Mouse (Mus musculus): ENCODE data around the gene Dcp1b. TPM values are rescaled to one million over a fixed set of nuclear protein-coding genes. Genes with fewer than 3 reads are reported as not detected.
A peak's percentile ranks its signal among the peaks of the same experiment; 100 is the strongest.

Gene Dcp1b
- total RNA-seq (2017): 11.7 and 15.7 TPM in 2 replicates

DNA sequence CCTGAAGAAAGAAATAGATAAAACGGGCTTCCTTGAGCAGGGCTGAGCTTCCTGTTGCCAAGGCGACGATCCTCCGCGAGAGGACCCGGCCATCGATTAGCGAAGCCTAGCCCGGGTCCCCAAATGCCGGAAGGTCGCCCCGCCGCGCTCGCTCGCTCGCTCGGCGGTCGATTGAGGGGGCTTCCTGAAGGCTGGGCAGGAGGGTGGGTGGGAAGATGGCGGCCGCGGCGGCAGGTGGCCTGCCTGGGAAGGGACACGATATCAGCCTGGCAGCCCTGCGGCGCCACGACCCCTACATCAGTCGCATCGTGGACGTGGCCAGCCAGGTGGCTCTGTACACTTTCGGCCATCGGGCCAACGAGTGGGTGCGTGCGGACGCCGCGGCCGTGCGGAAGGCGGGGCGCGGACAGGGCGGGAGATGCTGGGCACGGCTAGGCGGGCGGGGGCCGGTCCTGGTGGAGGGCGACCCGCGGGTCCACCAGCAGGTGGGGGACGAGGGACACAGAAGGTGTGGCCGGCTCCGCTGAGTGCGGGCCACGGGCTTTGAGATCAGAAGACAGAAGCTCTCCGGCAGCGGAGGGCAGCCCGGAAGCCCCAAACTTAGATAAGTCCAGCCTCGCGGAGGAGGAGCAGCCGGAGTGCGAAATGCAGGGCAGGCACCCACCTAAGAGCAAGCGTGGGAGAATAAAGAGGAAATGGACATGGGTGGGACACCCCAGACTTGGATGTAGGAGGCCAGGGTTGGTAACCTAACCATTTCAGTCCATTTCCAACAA lies at the start of gene Dcp1b:
Gene Dcp1b (plus strand): TSS at position 176 of the 776 bp plus-strand sequence.
- peak; percentile 85 for ATAC-seq (ENCODE audit: extremely low read depth, insufficient number of reproducible peaks, low FRiP score, poor library complexity, severe bottlenecking)

DNA sequence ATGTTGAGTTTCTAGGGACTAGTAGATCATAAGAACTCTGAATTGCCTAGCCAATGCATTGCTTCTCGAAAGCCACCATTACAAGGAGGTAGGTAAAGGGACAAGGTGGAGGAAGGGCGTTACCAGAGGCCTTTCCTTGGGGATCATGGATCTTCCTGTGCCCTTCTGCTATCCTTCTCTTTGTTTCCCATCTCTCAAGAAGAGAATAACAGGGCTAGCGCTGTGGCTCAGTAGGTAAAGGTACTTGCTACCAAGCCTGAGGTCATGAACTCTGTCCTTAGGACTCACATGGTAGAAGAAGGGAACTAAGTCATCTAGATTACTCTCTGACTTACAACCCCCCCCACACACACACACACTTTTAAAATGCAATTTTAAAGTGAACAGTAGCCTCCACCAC lies 48.1 kb upstream of the Dcp1b start:
- no peak for ATAC-seq (ENCODE audit: extremely low read depth, insufficient number of reproducible peaks, low FRiP score, poor library complexity, severe bottlenecking)

- ATAC-seq (ENCODE audit: extremely low read depth, insufficient number of reproducible peaks, low FRiP score, poor library complexity, severe bottlenecking): no peak
Observed at GRCm38 (mm10) chr6:119128076-119128475, 47.0 kb upstream of the Dcp1b start.

DNA sequence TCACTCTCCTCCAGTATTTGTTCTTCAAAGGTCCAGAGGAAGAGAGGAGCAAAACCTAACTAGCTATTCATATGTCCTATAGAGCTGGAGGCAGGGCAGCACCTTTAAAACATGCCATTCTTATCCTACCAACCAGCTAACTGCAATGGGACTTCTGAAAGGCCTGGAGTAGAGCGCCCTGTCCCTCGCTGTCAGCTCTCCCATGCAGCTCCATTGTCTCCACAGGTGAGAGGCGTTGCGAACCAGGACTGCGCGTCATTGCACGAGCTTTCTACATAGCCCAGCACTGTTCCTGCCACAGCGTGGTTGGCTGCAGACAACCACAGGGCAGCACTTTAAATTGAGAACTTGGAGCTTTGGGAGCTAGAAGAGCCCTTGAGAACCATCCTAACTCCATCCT lies 46.5 kb upstream of the Dcp1b start:
- no peak for ATAC-seq (ENCODE audit: extremely low read depth, insufficient number of reproducible peaks, low FRiP score, poor library complexity, severe bottlenecking)

- no peak for ATAC-seq (ENCODE audit: extremely low read depth, insufficient number of reproducible peaks, low FRiP score, poor library complexity, severe bottlenecking)
Observed at GRCm38 (mm10) chr6:119129664-119130063, 45.4 kb upstream of the Dcp1b start.

GRCm38 (mm10) chr6:119132111-119132735 lies 42.8 kb upstream of the Dcp1b start:
- no peak for ATAC-seq (ENCODE audit: extremely low read depth, insufficient number of reproducible peaks, low FRiP score, poor library complexity, severe bottlenecking)

GRCm38 (mm10) chr6:119132863-119133262 lies 42.2 kb upstream of the Dcp1b start:
- ATAC-seq (ENCODE audit: extremely low read depth, insufficient number of reproducible peaks, low FRiP score, poor library complexity, severe bottlenecking): no peak

DNA sequence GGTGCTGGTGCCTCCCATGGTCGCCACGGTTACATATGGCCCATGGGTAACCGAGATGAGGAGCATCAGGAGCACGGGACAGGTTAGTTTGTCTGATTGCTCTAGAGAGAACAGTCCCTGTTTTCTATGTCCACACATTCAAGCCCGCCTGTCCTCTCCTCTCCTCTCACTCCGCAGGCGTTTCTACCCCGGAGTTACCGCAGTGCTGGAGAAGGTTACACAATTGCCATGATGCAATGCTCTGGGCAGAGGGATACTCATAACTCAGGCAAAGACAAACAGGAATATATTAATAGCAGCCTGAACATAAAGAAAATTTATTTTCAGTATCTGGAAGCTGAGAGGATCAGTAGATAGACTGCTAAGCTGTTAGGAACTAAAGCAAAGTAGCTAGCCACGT lies 37.3 kb upstream of the Dcp1b start:
- no peak for ATAC-seq (ENCODE audit: extremely low read depth, insufficient number of reproducible peaks, low FRiP score, poor library complexity, severe bottlenecking)

DNA sequence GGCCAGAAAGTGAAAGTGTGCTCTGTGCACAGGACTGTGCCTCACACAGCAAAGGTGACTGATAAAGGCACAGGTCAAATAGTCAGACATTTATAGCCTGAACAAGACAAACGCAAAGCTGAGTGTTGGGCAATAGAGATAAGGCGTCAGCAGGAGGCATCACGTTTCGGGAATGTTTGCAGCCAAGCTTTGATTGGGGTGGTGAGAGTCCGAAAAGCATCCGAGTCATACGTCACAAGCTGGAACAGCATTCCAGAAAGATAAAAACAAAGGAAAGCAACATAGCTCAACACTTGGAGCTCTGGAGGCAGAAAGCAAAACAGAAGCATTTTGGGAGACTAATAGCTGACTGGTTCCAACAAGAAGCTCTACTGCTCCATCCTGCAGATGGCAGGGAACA lies 35.5 kb upstream of the Dcp1b start:
- no peak for ATAC-seq (ENCODE audit: extremely low read depth, insufficient number of reproducible peaks, low FRiP score, poor library complexity, severe bottlenecking)

- no peak for ATAC-seq (ENCODE audit: extremely low read depth, insufficient number of reproducible peaks, low FRiP score, poor library complexity, severe bottlenecking)
Observed at GRCm38 (mm10) chr6:119145109-119145508, 29.9 kb upstream of the Dcp1b start.

- no peak for ATAC-seq (ENCODE audit: extremely low read depth, insufficient number of reproducible peaks, low FRiP score, poor library complexity, severe bottlenecking)
Observed at GRCm38 (mm10) chr6:119165677-119166076, 9.4 kb upstream of the Dcp1b start.

- ATAC-seq (ENCODE audit: extremely low read depth, insufficient number of reproducible peaks, low FRiP score, poor library complexity, severe bottlenecking): no peak
Observed at GRCm38 (mm10) chr6:119174307-119175074, 562 bp upstream of the Dcp1b start.

- ATAC-seq (ENCODE audit: extremely low read depth, insufficient number of reproducible peaks, low FRiP score, poor library complexity, severe bottlenecking): no peak
Observed at GRCm38 (mm10) chr6:119176103-119176502, 1.1 kb downstream of the Dcp1b start.

- ATAC-seq (ENCODE audit: extremely low read depth, insufficient number of reproducible peaks, low FRiP score, poor library complexity, severe bottlenecking): no peak
Observed at GRCm38 (mm10) chr6:119177101-119177500, 2.0 kb downstream of the Dcp1b start.

DNA sequence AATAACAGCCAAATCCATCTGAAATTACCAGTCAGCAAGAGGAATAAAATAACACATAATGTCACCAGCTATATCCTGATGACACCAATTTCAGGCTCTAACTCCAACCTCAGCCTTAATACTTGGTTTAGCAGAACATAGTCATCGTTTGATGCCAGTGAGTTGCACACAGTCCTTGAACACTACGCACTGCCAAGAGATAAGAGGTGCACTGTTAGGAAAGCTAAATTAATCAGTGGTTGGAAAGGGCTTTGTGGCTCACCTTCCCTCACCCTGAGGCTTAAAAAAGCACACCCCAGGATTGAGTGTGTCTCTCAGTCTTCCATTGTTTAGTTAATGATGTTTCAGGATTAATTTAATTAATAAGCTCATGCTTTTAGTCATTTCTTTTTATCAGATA lies 5.1 kb downstream of the Dcp1b start:
- no peak for ATAC-seq (ENCODE audit: extremely low read depth, insufficient number of reproducible peaks, low FRiP score, poor library complexity, severe bottlenecking)

DNA sequence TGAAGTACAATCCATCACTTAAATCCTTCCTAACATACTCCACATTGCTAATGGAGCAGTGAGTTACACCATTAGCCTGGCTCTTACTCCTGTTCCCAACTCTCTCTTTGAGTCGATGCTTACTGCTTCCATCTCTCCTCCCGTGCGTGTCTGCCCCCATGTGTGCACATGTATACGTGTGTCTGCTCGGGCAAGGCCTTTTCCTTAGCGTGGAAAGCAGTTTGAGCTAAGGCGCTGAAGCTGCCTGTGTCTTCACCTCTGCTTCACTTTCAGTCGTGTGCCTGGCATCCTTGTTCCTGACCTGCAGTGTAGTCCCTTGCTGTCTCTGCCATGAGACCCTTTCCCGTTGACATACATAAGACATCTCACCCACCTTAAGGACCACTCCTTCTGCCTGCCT lies 7.2 kb downstream of the Dcp1b start:
- ATAC-seq (ENCODE audit: extremely low read depth, insufficient number of reproducible peaks, low FRiP score, poor library complexity, severe bottlenecking): no peak

DNA sequence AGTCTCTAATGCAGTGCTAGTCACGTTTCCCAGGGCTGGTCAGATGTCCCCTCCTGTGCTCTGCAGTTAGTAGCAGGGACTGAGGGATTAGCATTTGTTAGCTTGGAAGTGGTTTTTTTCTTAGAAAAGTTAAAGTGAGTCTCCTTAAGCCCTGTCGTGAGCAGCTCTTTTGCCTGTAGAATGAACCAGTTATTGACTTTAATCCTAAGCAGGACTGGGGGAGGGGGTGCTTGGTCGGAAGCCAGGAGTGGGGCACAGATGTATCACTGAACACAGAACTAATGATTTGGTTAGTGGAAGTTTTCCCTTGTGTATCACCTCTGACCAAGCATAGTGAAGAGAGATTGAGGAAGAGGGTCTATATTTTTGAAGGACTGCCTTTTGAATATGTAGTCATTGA lies 8.7 kb downstream of the Dcp1b start:
- ATAC-seq (ENCODE audit: extremely low read depth, insufficient number of reproducible peaks, low FRiP score, poor library complexity, severe bottlenecking): no peak

DNA sequence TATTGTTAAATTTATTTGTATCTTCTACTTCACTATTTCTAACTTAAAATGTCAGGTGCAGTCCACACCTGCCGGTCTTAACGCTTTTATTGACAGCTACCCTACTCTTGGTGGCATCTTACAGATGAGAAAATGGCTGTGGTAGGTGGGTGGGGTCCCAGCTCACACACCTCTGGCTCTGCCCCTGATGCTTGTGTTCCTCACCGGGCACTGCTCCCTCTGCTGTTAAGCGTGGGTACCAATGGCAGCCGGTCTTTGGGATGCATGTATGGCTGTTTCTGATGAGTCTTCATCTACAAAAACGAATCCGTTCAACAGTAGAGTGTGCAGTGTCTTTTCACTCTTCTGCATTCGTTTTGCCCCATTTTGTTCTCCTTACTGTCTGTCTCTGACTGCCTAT lies 11.6 kb downstream of the Dcp1b start:
- ATAC-seq (ENCODE audit: extremely low read depth, insufficient number of reproducible peaks, low FRiP score, poor library complexity, severe bottlenecking): no peak

DNA sequence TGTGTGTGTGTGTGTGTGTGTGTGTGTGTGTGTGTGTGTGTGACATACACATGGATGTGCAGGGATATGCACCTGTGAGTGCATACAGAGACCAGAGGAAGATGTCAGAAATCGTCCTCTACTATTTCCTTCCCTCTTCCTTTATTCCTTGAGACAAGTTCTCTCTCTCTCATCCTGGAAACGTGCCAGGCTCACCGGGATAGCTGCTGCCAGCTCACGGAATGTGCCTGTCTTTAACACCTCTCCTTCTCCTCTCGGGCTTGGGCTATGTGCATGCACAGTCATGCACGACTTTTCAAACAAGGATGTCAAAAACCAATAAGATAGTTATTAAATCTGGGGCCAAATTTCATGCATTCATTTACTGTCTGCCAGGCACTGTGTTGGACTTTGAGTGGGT lies 12.6 kb downstream of the Dcp1b start:
- ATAC-seq (ENCODE audit: extremely low read depth, insufficient number of reproducible peaks, low FRiP score, poor library complexity, severe bottlenecking): no peak

DNA sequence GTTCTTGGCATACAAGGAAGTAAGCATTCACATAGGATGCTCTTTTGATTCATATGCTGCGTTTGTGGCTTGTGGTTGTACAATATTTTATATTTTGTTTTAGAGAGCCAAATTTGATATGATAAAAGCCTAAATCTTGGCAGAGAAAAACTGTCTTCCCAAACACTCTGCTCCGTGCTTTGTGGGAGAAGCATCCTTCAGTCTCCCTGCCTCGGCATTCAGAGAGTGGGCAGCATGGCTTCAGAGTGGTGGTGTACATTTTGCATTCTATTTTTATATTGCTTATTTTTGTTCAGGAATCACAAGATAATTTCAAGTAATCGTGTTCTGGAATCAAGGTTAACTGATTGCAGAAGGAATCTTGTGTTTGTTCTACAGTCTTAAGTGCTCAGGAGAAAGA lies 16.4 kb downstream of the Dcp1b start:
- ATAC-seq (ENCODE audit: extremely low read depth, insufficient number of reproducible peaks, low FRiP score, poor library complexity, severe bottlenecking): no peak
